Mouse (Mus musculus) midbrain, embryonic 16.5 days (tissue): ENCODE measurements around the gene Farp1. TPM values are rescaled to one million over a fixed set of nuclear protein-coding genes. Genes with fewer than 3 reads are reported as not detected.

Experiments used
- ATAC-seq: fragments of 200-750 bp; cut with Nextera tagmentation; 2 replicates; pipeline ENCODE4 v1.8.0; 2017; ENCODE audit warnings: moderate TSS enrichment
- H3K27ac ChIP-seq: fragments of 300-500 bp; sonication (generic); 2 replicates; pipeline ENCODE4 v1.5.1; 2014; ENCODE audit warnings: mild to moderate bottlenecking, low read length, mixed read lengths
- H3K27me3 ChIP-seq: fragments of 300-500 bp; sonication (generic); 2 replicates; pipeline ENCODE4 v1.6.1; 2014; ENCODE audit warnings: low read depth, low read length, mixed read lengths; ENCODE audit not compliant: control insufficient read depth, insufficient read depth
- H3K36me3 ChIP-seq: fragments of 300-500 bp; sonication (generic); 2 replicates; pipeline ENCODE4 v1.6.1; 2014; ENCODE audit warnings: mild to moderate bottlenecking, low read length, moderate library complexity, mixed read lengths; ENCODE audit not compliant: control insufficient read depth, insufficient read depth
- H3K4me1 ChIP-seq: fragments of 300-500 bp; sonication (generic); 2 replicates; pipeline ENCODE4 v1.6.1; 2014; ENCODE audit warnings: mild to moderate bottlenecking, low read length, mixed read lengths; ENCODE audit not compliant: control insufficient read depth, insufficient read depth
- H3K4me2 ChIP-seq: fragments of 300-500 bp; sonication (generic); 2 replicates; pipeline ENCODE4 v1.6.1; 2014; ENCODE audit warnings: mild to moderate bottlenecking, low read length, mixed read lengths
- H3K4me3 ChIP-seq: fragments of 300-500 bp; sonication (generic); 2 replicates; pipeline ENCODE4 v1.5.1; 2014; ENCODE audit warnings: low read depth, mild to moderate bottlenecking, low read length, moderate library complexity, mixed read lengths
- H3K9ac ChIP-seq: fragments of 300-500 bp; sonication (generic); 2 replicates; pipeline ENCODE4 v1.6.1; 2014; ENCODE audit warnings: low read depth, low read length, mixed read lengths
- H3K9me3 ChIP-seq: fragments of 300-500 bp; sonication (generic); replicated peaks from 2 replicates; pipeline ENCODE4 v1.6.1; 2014; ENCODE audit warnings: mild to moderate bottlenecking, low read length, mixed read lengths; ENCODE audit not compliant: control insufficient read depth, poor library complexity, severe bottlenecking
- WGBS: fragments of 180-500 bp; shearing (Covaris S2); extraction: QIAGEN DNeasy Blood & Tissue Kit; methylation state at CpG from one replicate; pipeline ENCODE4 v1.1.7; 2014; 5-methylcytosine and 5-hydroxymethylcytosine counted together
- polyA plus RNA-seq: library from polyadenylated mRNA; unstranded; fragments of >200 nt; fragmentation: Nextera tagmentation; extraction: Ambion mirVana; gene quantifications from 2 replicates; pipeline ENCODE4 v1.2.1, GENCODE M21; 2015

Farp1 gene
- polyA plus RNA-seq, 1 experiment from 2014 or later = 39.8 TPM

- no peak overlapping the region for H3K9ac ChIP-seq
- H3K27ac ChIP-seq = no peak overlapping the region
- peaks cover 4% of the 10 kb centered on the region; the same call in 1 of the 2 replicates for H3K36me3 ChIP-seq
- no peaks in the 10 kb centered on the region; the same call in 1 of the 2 replicates for H3K9me3 ChIP-seq
- WGBS = 75% methylated on average over 9 of the region's 9 CpGs
- no peak overlapping the region for H3K4me3 ChIP-seq
- H3K27me3 ChIP-seq = no peaks in the 10 kb centered on the region
- H3K4me2 ChIP-seq = no peak overlapping the region
- no peak for ATAC-seq
- H3K4me1 ChIP-seq = no peaks in the 10 kb centered on the region
These were observed 57.5 kb downstream of the Farp1 start for GRCm38 (mm10) chr14:121092517-121092916.

- no peaks in the 10 kb centered on the region for H3K4me1 ChIP-seq
- no peak overlapping the region for H3K4me2 ChIP-seq
- 83% methylated on average over 6 of the region's 6 CpGs for WGBS
- H3K27me3 ChIP-seq = no peaks in the 10 kb centered on the region
- no peaks in the 10 kb centered on the region; the same call in 1 of the 2 replicates for H3K9me3 ChIP-seq
- H3K27ac ChIP-seq = no peak overlapping the region
- ATAC-seq = no peak
- no peak overlapping the region for H3K4me3 ChIP-seq
- H3K9ac ChIP-seq = no peak overlapping the region
- H3K36me3 ChIP-seq = peaks cover 4% of the 10 kb centered on the region; the same call in 1 of the 2 replicates
These were observed 58.9 kb downstream of the Farp1 start for GRCm38 (mm10) chr14:121093860-121094259.

GRCm38 (mm10) chr14:121097640-121098435 lies 62.8 kb downstream of the Farp1 start:
- no peaks in the 10 kb centered on the region for H3K27me3 ChIP-seq
- H3K4me3 ChIP-seq = no peak overlapping the region
- H3K4me2 ChIP-seq = no peak overlapping the region
- H3K27ac ChIP-seq = no peak overlapping the region
- peaks cover 6% of the 10 kb centered on the region; the same call in 1 of the 2 replicates for H3K4me1 ChIP-seq
- ATAC-seq = no peak
- H3K36me3 ChIP-seq = 0 out of 2 replicates have a peak, but pooled peaks cover 2% of the 10 kb centered on the region
- WGBS = 76% methylated on average over 12 of the region's 12 CpGs
- H3K9ac ChIP-seq = no peak overlapping the region
- no peaks in the 10 kb centered on the region for H3K9me3 ChIP-seq

- no peak; the same call in 1 of the 2 replicates for ATAC-seq
- Histone ChIP-seq H3K27me3 (no peaks in the 10 kb centered on the region), H3K9ac (no peak overlapping the region), H3K4me1 (peaks cover 6% of the 10 kb centered on the region; the same call in 1 of the 2 replicates), H3K4me3 (no peak overlapping the region), H3K27ac (no peak overlapping the region), H3K4me2 (no peak overlapping the region), H3K9me3 (no peaks in the 10 kb centered on the region), H3K36me3 (0 out of 2 replicates have a peak, but pooled peaks cover 2% of the 10 kb centered on the region)
- WGBS = 79% methylated on average over 8 of the region's 8 CpGs
These were observed 64.1 kb downstream of the Farp1 start for GRCm38 (mm10) chr14:121099120-121099519.

GRCm38 (mm10) chr14:121099876-121100275 lies 64.9 kb downstream of the Farp1 start:
- H3K4me2 ChIP-seq = no peak overlapping the region
- peaks cover 9% of the 10 kb centered on the region; the same call in 1 of the 2 replicates for H3K4me1 ChIP-seq
- ATAC-seq = no peak
- 82% methylated on average over 2 of the region's 2 CpGs for WGBS
- H3K9me3 ChIP-seq = no peaks in the 10 kb centered on the region
- no peak overlapping the region for H3K27ac ChIP-seq
- no peak overlapping the region for H3K4me3 ChIP-seq
- 0 out of 2 replicates have a peak, but pooled peaks cover 2% of the 10 kb centered on the region for H3K36me3 ChIP-seq
- H3K27me3 ChIP-seq = no peaks in the 10 kb centered on the region
- H3K9ac ChIP-seq = no peak overlapping the region

- Histone ChIP-seq H3K9ac (no peak overlapping the region), H3K9me3 (no peaks in the 10 kb centered on the region), H3K27ac (no peak overlapping the region), H3K4me1 (peaks cover 9% of the 10 kb centered on the region; the same call in 1 of the 2 replicates), H3K36me3 (0 out of 2 replicates have a peak, but pooled peaks cover 2% of the 10 kb centered on the region), H3K4me3 (no peak overlapping the region), H3K4me2 (no peak overlapping the region), H3K27me3 (no peaks in the 10 kb centered on the region)
- no peak for ATAC-seq
- WGBS = 56% methylated on average over 2 of the region's 2 CpGs
These were observed 65.8 kb downstream of the Farp1 start for GRCm38 (mm10) chr14:121100829-121101228.

GRCm38 (mm10) chr14:121101531-121101930 lies 66.5 kb downstream of the Farp1 start:
- Histone ChIP-seq H3K36me3 (0 out of 2 replicates have a peak, but pooled peaks cover 2% of the 10 kb centered on the region), H3K9me3 (no peaks in the 10 kb centered on the region), H3K27ac (no peak overlapping the region), H3K4me3 (no peak overlapping the region), H3K4me1 (peaks cover 9% of the 10 kb centered on the region; the same call in 1 of the 2 replicates), H3K4me2 (no peak overlapping the region), H3K27me3 (no peaks in the 10 kb centered on the region), H3K9ac (no peak overlapping the region)
- 90% methylated on average over 5 of the region's 5 CpGs for WGBS
- no peak for ATAC-seq

GRCm38 (mm10) chr14:121102599-121102998 lies 67.6 kb downstream of the Farp1 start:
- Histone ChIP-seq H3K4me3 (no peak overlapping the region), H3K9ac (no peak overlapping the region), H3K4me1 (peaks cover 10% of the 10 kb centered on the region; the same call in 1 of the 2 replicates), H3K36me3 (0 out of 2 replicates have a peak, but pooled peaks cover 2% of the 10 kb centered on the region), H3K27ac (no peak overlapping the region), H3K27me3 (no peaks in the 10 kb centered on the region), H3K9me3 (no peaks in the 10 kb centered on the region), H3K4me2 (no peak overlapping the region)
- no peak for ATAC-seq
- 90% methylated on average over 5 of the region's 5 CpGs for WGBS

GRCm38 (mm10) chr14:121103459-121103858 lies 68.5 kb downstream of the Farp1 start:
- Histone ChIP-seq H3K36me3 (0 out of 2 replicates have a peak, but pooled peaks cover 2% of the 10 kb centered on the region), H3K9ac (no peak overlapping the region), H3K27me3 (no peaks in the 10 kb centered on the region), H3K4me1 (peaks cover 14% of the 10 kb centered on the region; the same call in 1 of the 2 replicates), H3K9me3 (no peaks in the 10 kb centered on the region), H3K27ac (no peak overlapping the region), H3K4me2 (no peak overlapping the region), H3K4me3 (no peak overlapping the region)
- ATAC-seq = no peak
- WGBS = 70% methylated on average over 9 of the region's 9 CpGs
